Mouse (Mus musculus) cerebellum, postnatal 10 days (tissue): Measurements from ENCODE around the gene Hcn1.

ENCODE experiments used
- DNase-seq, 2 experiments: peaks; one replicate each; pipeline ENCODE4 v3.0.0; 2021; ENCODE audit warnings: mixed read lengths in 2 of 2

The Hcn1 gene

DNA sequence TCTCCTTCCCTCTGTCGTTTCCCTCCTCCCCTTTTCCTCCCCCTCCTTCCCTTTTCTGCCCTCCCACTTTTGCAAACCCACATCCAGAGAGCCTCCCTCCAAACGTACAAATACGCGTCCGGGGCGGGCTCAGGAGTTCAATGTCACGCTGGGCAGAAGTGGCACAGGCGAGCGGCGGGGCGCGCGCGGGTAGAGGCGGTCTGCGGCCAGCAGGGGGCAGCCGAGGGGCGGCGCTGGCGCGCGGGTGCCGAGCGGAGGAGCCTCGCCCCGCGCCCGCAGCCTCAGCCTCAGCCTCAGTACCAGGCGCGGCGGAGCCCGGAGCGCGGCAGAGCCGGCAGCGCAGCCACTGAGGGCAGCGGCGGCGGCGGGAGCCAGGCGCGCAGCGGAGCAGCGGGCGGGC is at the start of gene Hcn1:
TSS of gene Hcn1 (plus strand) at position 140 of the 400 bp plus-strand sequence.
- peak; percentile 95 to 96 for DNase-seq

DNA sequence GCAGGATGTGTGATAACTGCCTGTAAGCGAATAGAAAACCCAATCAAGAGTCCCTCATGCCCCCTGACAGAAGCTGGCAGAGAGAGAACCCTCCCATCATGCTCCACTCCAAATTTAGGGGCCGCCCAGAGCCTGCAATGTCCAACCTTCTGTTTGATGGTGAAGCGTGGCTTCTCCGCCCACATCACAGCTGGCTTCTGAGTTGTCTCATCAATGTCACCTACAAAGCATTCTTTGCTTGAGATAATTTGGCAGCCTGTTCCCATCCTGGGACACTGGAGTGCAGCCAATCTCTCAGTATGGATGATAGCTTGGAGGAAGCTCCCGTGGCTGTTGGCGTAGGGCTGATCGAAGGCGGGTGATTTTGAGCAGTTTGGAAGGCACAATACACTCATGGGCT is 34.9 kb upstream of the Hcn1 start:
- DNase-seq: peak; percentile 82 to 90

DNA sequence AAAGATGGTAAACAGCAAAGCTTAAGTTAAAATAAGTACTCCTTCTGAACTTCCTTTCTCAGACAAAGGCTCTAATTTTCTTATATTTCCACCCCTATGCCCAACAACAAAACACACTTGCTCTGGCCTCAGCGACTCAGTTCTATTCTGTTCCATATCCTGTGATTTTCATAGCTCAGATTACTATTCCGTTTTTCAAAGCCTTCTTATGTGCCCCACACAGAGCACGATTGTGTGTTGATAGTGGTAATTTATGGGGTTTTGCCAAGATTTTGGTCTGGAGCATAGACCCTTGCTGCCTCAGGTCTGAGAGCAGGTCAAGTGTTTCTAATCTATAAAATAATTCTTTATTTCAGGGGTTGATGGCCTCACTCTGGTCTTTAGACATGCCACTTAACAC is 30.4 kb upstream of the Hcn1 start:
- DNase-seq: no peak

DNA sequence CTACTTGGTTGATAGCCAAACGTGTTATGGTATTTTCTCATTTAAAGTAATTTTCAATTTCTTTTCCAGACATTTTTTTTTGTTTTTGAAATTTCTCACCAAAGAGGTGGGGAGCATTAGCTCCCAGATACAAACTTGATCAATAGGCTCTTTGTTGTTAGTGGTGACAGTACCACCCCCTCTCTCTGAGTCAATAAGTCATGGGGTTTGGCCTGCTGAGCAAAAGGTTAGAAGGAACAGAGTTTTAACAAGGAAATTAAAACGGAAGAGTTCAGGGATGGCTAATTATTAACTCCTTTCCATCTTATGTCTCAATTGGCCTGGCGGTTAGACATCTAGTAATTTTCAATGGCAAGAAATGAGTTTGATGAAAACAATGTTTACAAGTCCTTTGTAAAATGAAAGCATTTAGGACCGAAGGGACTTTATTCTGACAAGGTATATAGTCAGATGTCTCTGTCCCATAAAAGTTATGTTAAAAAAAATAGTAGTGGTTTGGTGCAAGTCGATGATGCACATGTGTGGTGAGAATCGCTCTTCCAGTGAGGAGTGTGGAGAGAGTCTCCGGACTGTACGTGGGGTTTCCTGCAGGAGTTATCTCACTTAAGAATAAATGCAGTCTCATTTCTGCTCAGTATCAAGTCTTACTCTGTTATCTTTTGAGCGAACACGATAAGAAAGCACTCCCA is 7.5 kb upstream of the Hcn1 start:
- DNase-seq: no peak

- peak; percentile 33 to 42 for DNase-seq
Observed at GRCm38 (mm10) chr13:117595183-117595532, 7.0 kb upstream of the Hcn1 start.

GRCm38 (mm10) chr13:117601331-117601965 is 672 bp upstream of the Hcn1 start:
- peak; percentile 31 to 47 for DNase-seq

GRCm38 (mm10) chr13:117602617-117603358 is 668 bp downstream of the Hcn1 start:
- DNase-seq: peak; percentile 71 to 80

DNA sequence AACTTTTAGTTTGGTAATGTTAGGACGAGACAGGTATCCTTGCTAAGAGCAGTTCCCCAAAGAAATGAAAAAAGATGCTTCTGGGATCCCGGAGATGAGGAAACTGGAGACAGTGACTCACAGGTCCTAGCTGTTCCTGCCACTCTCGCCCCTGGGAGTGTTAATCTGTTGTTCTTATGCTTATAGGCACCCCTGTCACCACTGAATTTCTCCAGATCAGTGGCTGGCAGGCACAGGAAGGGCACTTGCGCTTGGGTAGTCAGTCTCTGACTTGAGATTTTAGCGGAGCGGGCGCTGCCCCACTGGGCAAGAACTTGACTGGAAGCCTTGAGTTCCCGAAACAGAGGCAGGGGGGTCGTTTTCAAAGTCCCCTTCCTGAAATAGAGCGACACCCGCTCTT is 1.3 kb downstream of the Hcn1 start:
- peak; percentile 53 to 66 for DNase-seq

- DNase-seq: peak; percentile 22 to 25
Observed at GRCm38 (mm10) chr13:117604073-117604472, 2.0 kb downstream of the Hcn1 start.

- peak; percentile 11 to 56 for DNase-seq
Observed at GRCm38 (mm10) chr13:117604971-117605750, 3.0 kb downstream of the Hcn1 start.

DNA sequence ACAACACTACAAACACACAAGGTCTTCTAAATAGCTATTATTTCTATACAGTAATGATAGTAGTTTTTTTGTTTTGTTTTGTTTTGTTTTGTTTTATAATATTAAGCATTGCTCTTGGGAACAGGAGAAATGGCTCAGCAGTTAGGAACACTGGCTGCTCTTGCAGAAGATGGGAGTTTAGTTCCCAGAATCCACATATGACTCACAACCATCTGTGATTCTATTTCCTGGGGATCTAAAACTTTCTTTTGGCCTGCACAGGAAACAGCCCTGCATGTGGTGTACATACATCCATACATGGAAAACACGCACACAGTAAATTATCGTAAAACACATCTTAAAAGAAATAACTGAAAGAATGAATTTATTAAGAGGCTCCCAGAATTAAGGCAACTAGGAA is 9.8 kb downstream of the Hcn1 start:
- no peak for DNase-seq

DNA sequence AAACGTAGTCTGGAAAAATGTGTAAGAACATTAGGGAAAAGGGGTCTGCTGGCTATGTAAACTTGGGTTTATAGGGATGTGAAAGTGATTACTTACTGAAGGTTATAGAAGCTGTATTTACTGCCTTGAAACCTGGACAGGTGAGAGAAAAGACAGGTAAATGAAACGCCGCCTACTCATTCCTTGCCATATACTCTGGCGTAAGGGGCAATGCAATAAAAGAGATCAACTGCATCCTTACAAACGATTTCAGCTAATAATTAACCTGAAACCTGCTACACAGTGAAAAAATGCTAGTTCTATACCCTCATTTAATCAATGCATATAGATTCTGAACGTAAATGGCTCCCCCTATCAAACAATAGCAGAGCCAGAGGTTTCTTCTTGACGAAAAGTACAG is 17.4 kb downstream of the Hcn1 start:
- DNase-seq: no peak

DNA sequence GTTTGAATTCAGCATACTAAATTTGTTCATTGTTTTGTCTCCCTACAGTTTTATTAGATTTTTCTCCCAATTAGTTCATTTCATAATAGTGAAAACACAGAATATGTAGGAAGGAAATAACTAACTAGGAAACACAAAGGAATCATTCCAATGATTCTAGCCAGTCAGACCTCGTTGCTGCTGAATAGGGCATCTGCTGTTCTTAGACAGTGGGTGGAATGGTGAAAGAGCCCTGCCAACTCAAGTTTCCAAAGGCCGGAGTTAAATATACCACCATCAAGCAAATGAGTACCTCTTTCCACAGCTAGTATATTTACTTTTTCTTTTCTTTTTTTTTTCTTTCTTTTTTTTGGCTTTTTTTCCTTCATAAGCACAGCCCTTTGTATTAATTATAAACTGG is 55.4 kb downstream of the Hcn1 start:
- peak; percentile 36 to 47 for DNase-seq

- peak; percentile 80 to 82 for DNase-seq
Observed at GRCm38 (mm10) chr13:117658414-117659175, 56.5 kb downstream of the Hcn1 start.

DNA sequence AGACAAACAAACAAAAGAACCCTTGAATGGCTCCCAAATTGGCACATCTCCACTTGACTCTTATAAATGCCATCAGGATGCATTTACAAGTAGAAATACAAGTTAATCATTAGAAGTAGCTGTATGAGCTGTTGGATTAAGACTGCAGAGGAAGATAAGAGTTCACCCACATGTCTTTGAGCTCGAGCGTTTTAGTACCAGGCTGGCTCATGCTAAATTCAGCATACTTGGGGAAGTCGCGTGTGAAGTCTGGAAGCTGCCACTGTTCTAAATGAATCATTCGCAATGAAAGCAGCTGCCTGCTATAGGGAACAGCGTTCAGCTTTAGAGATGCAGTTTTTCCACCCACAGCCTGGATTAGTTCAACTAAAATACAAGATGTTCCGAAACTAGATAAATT is 57.4 kb downstream of the Hcn1 start:
- DNase-seq: peak; percentile 43 to 64

GRCm38 (mm10) chr13:117662661-117663060 is 60.5 kb downstream of the Hcn1 start:
- DNase-seq: peak in 1 of 2 experiments; percentile 17

GRCm38 (mm10) chr13:117669303-117669702 is 67.2 kb downstream of the Hcn1 start:
- no peak for DNase-seq

- DNase-seq: no peak
Observed at GRCm38 (mm10) chr13:117671851-117672250, 69.7 kb downstream of the Hcn1 start.

GRCm38 (mm10) chr13:117676418-117676817 is 74.3 kb downstream of the Hcn1 start:
- DNase-seq: no peak

- DNase-seq: no peak
Observed at GRCm38 (mm10) chr13:117687670-117688069, 85.5 kb downstream of the Hcn1 start.

GRCm38 (mm10) chr13:117694729-117695332 is 92.7 kb downstream of the Hcn1 start:
- DNase-seq: no peak

DNA sequence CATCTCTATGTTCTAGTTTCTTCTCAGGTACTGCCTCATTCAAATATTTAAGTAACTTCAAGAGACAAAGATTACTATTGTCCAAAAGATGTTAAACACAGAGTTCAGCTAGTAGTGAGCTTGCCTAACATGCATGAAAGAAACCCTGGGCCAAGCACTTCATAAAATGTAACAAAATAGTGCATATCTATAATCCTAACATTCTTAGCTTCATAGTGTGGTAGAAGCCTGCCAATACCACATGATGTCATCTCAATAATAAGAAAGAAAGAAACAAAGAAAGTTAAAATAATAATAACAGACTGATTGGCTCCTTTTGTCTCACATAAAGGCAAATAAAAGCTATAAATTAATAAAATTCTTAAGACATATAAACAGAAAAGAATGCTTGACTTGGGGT is 103.5 kb downstream of the Hcn1 start:
- DNase-seq: no peak
